Mouse (Mus musculus) hindbrain, embryonic 14.5 days (tissue): ENCODE results near the gene 1300017J02Rik. TPM values are rescaled to one million over a fixed set of nuclear protein-coding genes. Genes with fewer than 3 reads are reported as not detected.

Experiments used
- ATAC-seq: fragments of 200-750 bp; cut with Nextera tagmentation; 2 replicates; pipeline ENCODE4 v1.8.0; 2017; ENCODE audit warnings: moderate number of reproducible peaks, mild to moderate bottlenecking, moderate TSS enrichment, moderate library complexity; ENCODE audit not compliant: low FRiP score
- DNase-seq: peaks from one replicate; pipeline ENCODE4 v3.0.0-alpha.2; 2015; ENCODE audit warnings: low spot score
- H3K27ac ChIP-seq: fragments of 300-500 bp; sonication (generic); 2 replicates; pipeline ENCODE4 v1.5.1; 2014; ENCODE audit warnings: mild to moderate bottlenecking, moderate library complexity
- H3K27me3 ChIP-seq: fragments of 300-500 bp; sonication (generic); 2 replicates; pipeline ENCODE4 v1.6.1; 2014; ENCODE audit warnings: mild to moderate bottlenecking, low read length, mixed read lengths; ENCODE audit not compliant: control insufficient read depth, insufficient read depth
- H3K36me3 ChIP-seq: fragments of 300-500 bp; sonication (generic); replicated peaks from 2 replicates; pipeline ENCODE4 v1.6.1; 2014; ENCODE audit not compliant: control insufficient read depth, insufficient read depth
- H3K4me1 ChIP-seq: fragments of 300-500 bp; sonication (generic); replicated peaks from 2 replicates; pipeline ENCODE4 v1.6.1; 2014; ENCODE audit warnings: antibody characterized with exemption, low read length, mixed read lengths; ENCODE audit not compliant: control insufficient read depth, insufficient read depth
- H3K4me2 ChIP-seq: fragments of 300-500 bp; sonication (generic); replicated peaks from 2 replicates; pipeline ENCODE4 v1.6.1; 2014; ENCODE audit warnings: mild to moderate bottlenecking, moderate library complexity
- H3K4me3 ChIP-seq: fragments of 300-500 bp; sonication (generic); replicated peaks from 2 replicates; pipeline ENCODE4 v1.5.1; 2014; ENCODE audit warnings: mild to moderate bottlenecking, low read length
- H3K9ac ChIP-seq: fragments of 300-500 bp; sonication (generic); 2 replicates; pipeline ENCODE4 v1.6.1; 2014
- H3K9me3 ChIP-seq: fragments of 300-500 bp; sonication (generic); 2 replicates; pipeline ENCODE4 v1.6.1; 2016; ENCODE audit warnings: low read length; ENCODE audit not compliant: control insufficient read depth
- WGBS: fragments of 180-500 bp; shearing (Covaris S2); extraction: QIAGEN DNeasy Blood & Tissue Kit; methylation state at CpG from one replicate; pipeline ENCODE4 v1.1.7; 2014; 5-methylcytosine and 5-hydroxymethylcytosine counted together
- polyA plus RNA-seq: library from polyadenylated mRNA; unstranded; fragments of >200 nt; fragmentation: Nextera tagmentation; extraction: Ambion mirVana; gene quantifications from 2 replicates; pipeline ENCODE4 v1.2.1, GENCODE M21; 2014

Gene 1300017J02Rik
- polyA plus RNA-seq, 1 experiment from 2014 or later, result 0.50 TPM

DNA sequence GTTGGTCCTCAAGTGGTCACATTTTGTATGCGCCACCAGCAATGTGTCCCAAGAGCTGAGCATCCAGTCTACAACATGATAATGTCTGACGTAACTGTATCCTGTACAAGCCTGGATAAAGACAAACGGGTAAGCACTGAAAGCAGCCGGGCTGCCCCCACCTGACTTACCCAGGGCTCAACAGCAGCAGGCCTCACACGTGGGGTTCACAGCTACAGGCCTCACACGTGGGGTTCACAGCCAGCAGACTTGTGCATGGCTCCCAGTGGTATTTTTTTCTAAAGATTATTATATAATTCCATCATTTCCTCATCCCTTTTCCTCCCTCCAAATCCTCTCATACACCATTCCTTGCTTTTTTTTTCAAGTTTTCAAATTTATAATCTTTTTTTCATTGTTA, 5.0 kb upstream of the 1300017J02Rik start:
- Histone ChIP-seq H3K36me3 (peaks cover 61% of the 10 kb centered on the region), H3K27ac (no peak overlapping the region), H3K4me2 (no peak overlapping the region), H3K4me3 (no peak overlapping the region), H3K9me3 (no peaks in the 10 kb centered on the region), H3K9ac (no peak overlapping the region), H3K27me3 (no peaks in the 10 kb centered on the region), H3K4me1 (peaks cover 6% of the 10 kb centered on the region)
- ATAC-seq (no peak), DNase-seq (no peak)
- 90% methylated on average over 6 of the region's 6 CpGs for WGBS

DNA sequence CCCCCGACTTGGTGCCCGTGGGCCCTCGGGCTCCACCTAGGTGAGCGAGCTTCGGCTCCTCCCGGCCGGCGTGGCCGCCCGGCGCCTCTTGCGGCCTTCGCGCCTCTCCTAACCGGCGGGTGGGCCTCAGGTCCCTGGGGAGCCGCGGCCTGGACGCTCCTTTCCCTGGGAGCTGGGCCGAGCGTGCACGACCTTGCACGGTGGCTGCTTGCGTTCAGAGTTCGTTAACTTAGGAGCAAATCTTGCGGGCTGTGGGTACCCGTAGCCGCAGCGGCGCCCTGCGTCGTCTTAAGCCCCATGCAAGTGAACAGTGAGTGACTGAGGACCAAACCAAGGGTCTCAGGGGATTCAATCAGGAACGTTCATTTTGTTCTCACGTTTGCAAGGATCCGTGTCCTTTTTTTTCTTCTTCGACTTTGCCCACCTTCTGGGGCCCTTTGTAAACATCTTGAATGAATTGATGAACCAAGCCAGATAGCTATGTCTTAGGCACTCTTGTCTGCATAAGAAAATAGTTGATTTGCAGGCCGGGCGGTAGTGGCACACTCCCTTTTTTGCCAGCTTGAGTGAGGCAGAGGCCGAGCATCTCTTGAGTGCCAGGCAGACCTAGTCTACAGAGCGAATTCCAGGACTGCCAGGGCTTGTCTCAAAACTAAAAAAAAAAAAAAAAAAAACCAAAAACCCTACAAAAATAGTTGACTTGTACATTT, 605 bp upstream of the 1300017J02Rik start:
- ATAC-seq, result peak; percentile 55
- Histone ChIP-seq H3K36me3 (peaks cover 25% of the 10 kb centered on the region), H3K4me3 (peak overlapping the region; percentile 78), H3K27ac (peak overlapping the region; percentile 91; the same call in 1 of the 2 replicates), H3K9me3 (no peaks in the 10 kb centered on the region), H3K9ac (peak overlapping the region; percentile 86), H3K4me2 (peak overlapping the region; percentile 79), H3K27me3 (no peaks in the 10 kb centered on the region), H3K4me1 (peaks cover 6% of the 10 kb centered on the region)
- under 1% methylated on average over 40 of the region's 40 CpGs for WGBS
- DNase-seq, result no peak

DNA sequence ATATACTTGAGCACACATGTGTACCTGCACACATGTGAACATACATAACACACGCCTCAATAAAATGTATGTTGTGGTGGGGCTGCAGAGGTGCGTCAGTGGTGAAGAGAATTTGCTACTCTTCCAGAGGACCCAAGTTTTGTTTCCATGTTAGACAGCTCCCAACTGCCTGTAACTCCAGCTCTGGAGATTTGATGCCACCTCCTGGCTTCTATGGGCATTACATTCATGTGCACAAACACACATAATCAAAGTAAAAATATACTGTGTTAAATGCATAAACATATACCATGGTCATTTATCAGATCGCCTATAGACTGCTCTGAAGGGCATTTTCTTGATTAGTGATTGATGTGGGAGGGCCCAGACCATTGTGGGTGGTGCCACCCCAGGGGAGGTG, 2.2 kb downstream of the 1300017J02Rik start:
- H3K9me3 ChIP-seq, result no peaks in the 10 kb centered on the region
- no peak overlapping the region for H3K4me3 ChIP-seq
- peaks cover 6% of the 10 kb centered on the region for H3K4me1 ChIP-seq
- H3K36me3 ChIP-seq, result 0 out of 2 replicates have a peak, but pooled peaks cover 2% of the 10 kb centered on the region
- no peaks in the 10 kb centered on the region for H3K27me3 ChIP-seq
- WGBS, result 58% methylated on average over 3 of the region's 3 CpGs
- ATAC-seq (peak; percentile 45; the same call in 1 of the 2 replicates), DNase-seq (peak; percentile 78)
- H3K4me2 ChIP-seq, result no peak overlapping the region
- no peak overlapping the region for H3K27ac ChIP-seq
- no peak overlapping the region for H3K9ac ChIP-seq

DNA sequence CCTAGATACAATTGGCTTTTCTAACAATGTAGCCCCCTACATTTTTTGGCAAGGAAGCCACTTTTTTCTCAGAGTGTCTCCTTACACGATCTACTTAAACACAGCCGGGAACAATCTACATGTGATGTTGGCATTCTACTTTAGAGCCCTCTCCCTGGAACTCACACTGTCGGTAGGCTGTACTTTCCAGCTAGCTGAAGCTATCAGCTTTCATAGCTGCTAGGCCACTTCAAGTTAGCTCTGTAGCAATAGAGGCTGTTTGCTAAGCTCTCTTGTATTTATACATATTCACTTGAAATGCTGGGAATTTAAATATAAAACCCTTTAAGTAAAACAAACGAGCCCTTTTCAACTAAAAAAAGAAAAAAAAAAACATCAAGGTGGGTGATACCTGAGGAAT, 2.6 kb downstream of the 1300017J02Rik start:
- Histone ChIP-seq H3K36me3 (no peaks in the 10 kb centered on the region), H3K9me3 (no peaks in the 10 kb centered on the region), H3K4me2 (no peak overlapping the region), H3K4me1 (peaks cover 6% of the 10 kb centered on the region), H3K27me3 (no peaks in the 10 kb centered on the region), H3K9ac (no peak overlapping the region), H3K27ac (no peak overlapping the region), H3K4me3 (no peak overlapping the region)
- 86% methylated on average over 4 of the region's 4 CpGs for WGBS
- ATAC-seq, result no peak
- DNase-seq, result no peak

DNA sequence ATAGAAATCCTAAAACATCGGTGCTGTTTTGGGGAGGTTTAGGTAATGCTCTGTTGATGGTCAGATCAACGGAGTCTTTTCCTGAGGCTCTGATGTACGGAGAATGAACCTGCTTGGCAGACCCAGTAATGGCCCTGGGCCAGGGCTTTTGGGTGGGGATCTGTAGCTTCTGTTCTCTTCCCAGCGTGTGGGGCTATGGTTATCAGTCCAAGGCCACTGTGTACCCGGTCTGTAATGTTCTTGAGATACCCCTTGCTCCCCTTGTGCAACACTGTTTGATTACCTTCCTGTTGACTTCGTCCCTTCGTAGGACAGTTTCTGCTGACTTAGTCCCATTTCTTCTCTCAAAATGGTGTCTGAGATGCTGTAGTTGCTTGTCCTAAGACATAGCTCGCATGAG, 3.8 kb downstream of the 1300017J02Rik start:
- H3K4me3 ChIP-seq, result no peak overlapping the region
- ATAC-seq, result no peak
- no peak overlapping the region for H3K27ac ChIP-seq
- H3K4me1 ChIP-seq, result peaks cover 6% of the 10 kb centered on the region
- no peaks in the 10 kb centered on the region for H3K9me3 ChIP-seq
- H3K36me3 ChIP-seq, result no peaks in the 10 kb centered on the region
- no peaks in the 10 kb centered on the region for H3K27me3 ChIP-seq
- no peak overlapping the region for H3K9ac ChIP-seq
- H3K4me2 ChIP-seq, result no peak overlapping the region
- no peak for DNase-seq
- WGBS, result 92% methylated on average over 8 of the region's 8 CpGs

DNA sequence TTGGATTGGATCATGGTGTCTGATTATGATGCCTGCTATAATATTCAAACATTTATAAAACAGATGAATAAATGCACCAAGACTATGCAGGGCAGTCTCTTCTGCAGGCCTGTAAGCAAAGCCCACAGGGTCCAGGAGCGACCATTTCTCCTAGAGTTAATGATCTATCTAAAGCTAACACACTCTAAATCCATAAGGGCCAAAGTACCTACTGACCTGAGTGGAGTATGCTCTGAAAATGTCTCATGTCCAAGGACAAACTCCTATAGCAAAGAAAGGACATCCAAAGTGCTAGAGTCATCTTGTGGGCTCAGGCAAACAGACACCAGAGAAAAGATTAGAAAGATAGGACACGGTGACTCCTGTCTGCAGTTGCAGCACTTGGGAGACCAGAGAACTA, 10.4 kb downstream of the 1300017J02Rik start:
- Histone ChIP-seq H3K4me1 (no peaks in the 10 kb centered on the region), H3K9me3 (no peaks in the 10 kb centered on the region), H3K27ac (no peak overlapping the region), H3K9ac (no peak overlapping the region), H3K4me3 (no peak overlapping the region), H3K27me3 (no peaks in the 10 kb centered on the region), H3K36me3 (no peaks in the 10 kb centered on the region), H3K4me2 (no peak overlapping the region)
- ATAC-seq, result no peak
- WGBS, result 92% methylated on average over 2 of the region's 2 CpGs
- no peak for DNase-seq

DNA sequence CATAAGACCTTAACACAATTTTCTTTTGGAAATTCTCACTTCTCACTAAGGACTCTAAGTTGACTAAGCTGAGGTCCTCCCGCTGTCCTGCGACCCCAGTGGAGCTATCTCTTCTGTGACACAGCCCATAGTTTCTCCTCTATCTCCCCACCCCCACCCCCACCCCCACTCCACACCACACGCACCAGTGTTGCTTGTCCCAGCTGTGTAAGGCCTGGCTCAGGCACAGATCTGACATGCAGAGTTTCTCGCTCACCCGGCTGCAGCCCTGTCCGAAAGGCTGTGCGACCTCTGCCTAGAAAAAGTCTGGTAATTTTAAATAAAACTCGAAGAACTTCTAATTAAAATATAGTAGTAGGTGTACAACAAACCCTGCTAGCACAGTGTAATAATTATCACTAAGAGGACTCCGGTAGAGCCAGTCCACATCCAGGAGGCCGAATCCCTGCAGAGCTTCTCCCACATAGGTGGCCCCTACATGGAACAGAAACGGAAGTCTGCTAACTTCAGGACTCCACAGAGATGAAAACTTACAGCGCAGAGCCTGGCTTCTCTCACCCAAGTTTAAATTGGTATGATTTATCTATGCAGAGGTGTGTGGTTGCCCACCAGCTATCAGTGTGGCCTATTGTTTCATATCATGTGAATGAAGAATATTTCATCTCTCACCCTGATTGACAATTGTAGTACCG, 16.2 kb downstream of the 1300017J02Rik start:
- Histone ChIP-seq H3K4me1 (no peaks in the 10 kb centered on the region), H3K4me3 (no peak overlapping the region), H3K4me2 (no peak overlapping the region), H3K9me3 (no peaks in the 10 kb centered on the region), H3K27ac (no peak overlapping the region), H3K9ac (no peak overlapping the region), H3K27me3 (no peaks in the 10 kb centered on the region), H3K36me3 (no peaks in the 10 kb centered on the region)
- DNase-seq (no peak), ATAC-seq (no peak)
- 90% methylated on average over 13 of the region's 13 CpGs for WGBS

DNA sequence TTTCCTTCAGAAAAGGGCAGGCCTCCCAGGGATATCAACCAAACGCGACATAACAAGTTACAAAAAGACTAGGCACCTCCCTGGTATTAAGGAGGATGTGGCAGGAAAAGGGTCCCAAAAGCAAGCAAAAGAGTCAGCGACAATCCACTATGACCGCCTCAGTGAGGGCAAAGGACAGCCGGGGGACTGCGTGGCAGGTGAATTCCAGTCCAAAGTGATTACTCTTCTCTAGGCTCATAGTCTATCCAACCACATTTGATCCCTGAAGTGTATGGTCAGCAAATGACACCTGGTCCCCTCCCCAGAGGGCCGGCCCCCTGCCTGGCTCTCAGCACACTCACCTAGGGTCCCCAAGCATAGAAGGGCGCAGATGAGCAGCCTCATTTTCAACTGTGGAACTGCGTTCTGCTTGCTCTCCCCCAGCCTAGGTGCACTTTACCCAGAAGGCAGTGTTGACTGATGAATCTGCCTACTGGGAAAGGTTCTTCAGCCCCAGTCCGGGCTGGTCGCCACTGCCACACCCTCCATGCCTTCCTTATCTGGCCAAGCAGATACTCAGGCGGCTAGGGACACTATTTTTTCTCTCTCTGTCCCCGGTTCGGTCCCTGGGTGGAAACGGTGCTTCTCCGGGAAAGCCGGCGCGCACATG, 16.9 kb downstream of the 1300017J02Rik start:
- Histone ChIP-seq H3K27me3 (no peaks in the 10 kb centered on the region), H3K27ac (no peak overlapping the region), H3K4me3 (no peak overlapping the region), H3K9ac (no peak overlapping the region), H3K36me3 (no peaks in the 10 kb centered on the region), H3K4me1 (no peaks in the 10 kb centered on the region), H3K4me2 (no peak overlapping the region), H3K9me3 (no peaks in the 10 kb centered on the region)
- no peak for ATAC-seq
- no peak for DNase-seq
- WGBS, result 89% methylated on average over 19 of the region's 19 CpGs

DNA sequence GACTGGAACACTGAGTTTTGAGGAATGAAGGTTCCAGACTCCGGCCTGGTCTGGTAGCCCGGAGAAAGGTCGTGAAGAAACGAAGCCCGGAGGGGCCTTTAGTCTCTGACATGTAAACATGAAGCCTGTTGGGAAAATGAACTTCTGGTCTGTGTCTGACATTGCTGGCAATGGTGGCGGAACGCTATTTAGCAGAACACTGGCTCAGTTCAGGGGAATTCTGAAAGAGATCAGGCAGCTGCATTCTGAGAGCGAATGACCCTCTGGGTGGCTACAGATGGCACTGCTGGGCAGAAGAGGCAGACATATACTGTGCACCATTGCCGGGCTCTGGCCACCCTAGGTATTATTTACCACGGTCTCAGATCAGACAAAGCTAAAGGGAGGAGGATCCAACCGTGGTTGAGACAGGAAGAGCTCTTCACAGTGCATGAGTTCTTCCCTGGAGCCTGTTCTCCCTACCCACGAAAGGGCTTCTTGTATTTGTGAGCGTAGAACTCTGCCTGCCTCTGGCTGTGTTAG, 17.9 kb downstream of the 1300017J02Rik start:
- no peak for DNase-seq
- Histone ChIP-seq H3K9ac (no peak overlapping the region), H3K27me3 (no peaks in the 10 kb centered on the region), H3K4me1 (no peaks in the 10 kb centered on the region), H3K4me2 (no peak overlapping the region), H3K36me3 (no peaks in the 10 kb centered on the region), H3K4me3 (no peak overlapping the region), H3K27ac (no peak overlapping the region), H3K9me3 (no peaks in the 10 kb centered on the region)
- no peak for ATAC-seq
- 74% methylated on average over 13 of the region's 13 CpGs for WGBS
